Mouse (Mus musculus) small intestine, adult 2 months (tissue): Measurements from ENCODE around the gene Krt25. TPM values are rescaled to one million over a fixed set of nuclear protein-coding genes. Genes with fewer than 3 reads are reported as not detected.
A peak's percentile ranks its signal among the peaks of the same experiment; 100 is the strongest.

ENCODE experiments used
- H3K27ac ChIP-seq: fragments of 200-500 bp; 2 replicates; pipeline ENCODE4 v1.5.1; 2012; ENCODE audit warnings: low read depth, low read length, control low read depth, inconsistent platforms; ENCODE audit not compliant: insufficient read depth
- H3K27me3 ChIP-seq: fragments of 200-500 bp; 2 replicates; pipeline ENCODE4 v1.6.1; 2012; ENCODE audit warnings: mild to moderate bottlenecking, moderate library complexity, low read length, inconsistent platforms; ENCODE audit not compliant: control insufficient read depth, insufficient read depth
- H3K36me3 ChIP-seq: fragments of 200-500 bp; 2 replicates; pipeline ENCODE4 v1.6.1; 2012; ENCODE audit warnings: mild to moderate bottlenecking, low read length, control low read depth, inconsistent platforms; ENCODE audit not compliant: control insufficient read depth, insufficient read depth
- H3K4me1 ChIP-seq: fragments of 200-500 bp; 2 replicates; pipeline ENCODE4 v1.6.1; 2012; ENCODE audit warnings: low read length, inconsistent platforms, mixed read lengths; ENCODE audit not compliant: control insufficient read depth, insufficient read depth, insufficient read length
- H3K4me3 ChIP-seq: fragments of 200-500 bp; 2 replicates; pipeline ENCODE4 v1.5.1; 2012; ENCODE audit warnings: low read depth, mild to moderate bottlenecking, control low read depth, inconsistent platforms, low read length, moderate library complexity
- CTCF ChIP-seq: fragments of 200-500 bp; IDR thresholded peaks from 2 replicates; pipeline ENCODE4 v1.5.1; 2012; ENCODE audit warnings: low read depth, mild to moderate bottlenecking, control low read depth, inconsistent platforms, low read length, moderate library complexity, mixed read lengths; ENCODE audit not compliant: insufficient replicate concordance, insufficient read length; ENCODE audit errors: extremely low read depth
- POLR2A ChIP-seq: fragments of 200-500 bp; IDR thresholded peaks from 2 replicates; pipeline ENCODE4 v1.6.1; 2012; ENCODE audit warnings: low read depth, mild to moderate bottlenecking, control low read depth, inconsistent platforms, low read length, moderate library complexity
- WGBS: fragments of 180-500 bp; shearing (Covaris S2); methylation state at CpG from one replicate; pipeline ENCODE4 v1.1.7; 2018; 5-methylcytosine and 5-hydroxymethylcytosine counted together
- polyA plus RNA-seq: library from polyadenylated mRNA; depleted of rRNA; stranded (reverse); fragments of >200 nt; gene quantifications from 2 replicates; pipeline ENCODE4 v1.2.3, GENCODE M21; 2012; rRNA removed

The Krt25 gene
- not detected in 2 replicates for polyA plus RNA-seq

DNA sequence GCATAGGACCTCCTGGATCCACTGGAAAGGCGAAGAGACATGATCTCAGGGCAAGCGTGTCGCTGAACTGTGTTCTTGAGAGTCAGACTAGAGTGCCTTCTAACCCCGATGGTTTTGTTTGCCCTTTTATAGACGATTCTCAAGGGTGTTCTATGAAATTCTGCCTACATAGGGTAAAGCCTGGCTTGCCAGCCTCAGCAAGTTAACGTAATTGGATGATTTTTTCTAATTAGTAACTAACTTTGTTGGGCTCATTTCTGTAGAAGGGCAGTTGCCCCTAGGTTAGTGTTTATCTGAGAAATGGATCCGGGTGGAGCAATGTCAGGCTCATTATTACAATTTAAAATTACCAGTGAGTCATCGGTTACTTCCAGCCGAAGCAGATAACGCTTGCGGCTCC lies at the start of gene Krt25:
Krt25 (minus strand) TSS at position 101 of the 400 bp plus-strand sequence.
- Histone ChIP-seq H3K27me3 (peaks cover 2% of the 10 kb centered on the region), H3K36me3 (no peaks in the 10 kb centered on the region), H3K4me3 (no peak within 1 kb of the TSS), H3K27ac (no peak within 1 kb of the TSS), H3K4me1 (no peaks in the 10 kb centered on the region)
- no peak for TF ChIP-seq POLR2A
- no peak for TF ChIP-seq CTCF
- WGBS: 82% methylated on average over 11 of the region's 11 CpGs

DNA sequence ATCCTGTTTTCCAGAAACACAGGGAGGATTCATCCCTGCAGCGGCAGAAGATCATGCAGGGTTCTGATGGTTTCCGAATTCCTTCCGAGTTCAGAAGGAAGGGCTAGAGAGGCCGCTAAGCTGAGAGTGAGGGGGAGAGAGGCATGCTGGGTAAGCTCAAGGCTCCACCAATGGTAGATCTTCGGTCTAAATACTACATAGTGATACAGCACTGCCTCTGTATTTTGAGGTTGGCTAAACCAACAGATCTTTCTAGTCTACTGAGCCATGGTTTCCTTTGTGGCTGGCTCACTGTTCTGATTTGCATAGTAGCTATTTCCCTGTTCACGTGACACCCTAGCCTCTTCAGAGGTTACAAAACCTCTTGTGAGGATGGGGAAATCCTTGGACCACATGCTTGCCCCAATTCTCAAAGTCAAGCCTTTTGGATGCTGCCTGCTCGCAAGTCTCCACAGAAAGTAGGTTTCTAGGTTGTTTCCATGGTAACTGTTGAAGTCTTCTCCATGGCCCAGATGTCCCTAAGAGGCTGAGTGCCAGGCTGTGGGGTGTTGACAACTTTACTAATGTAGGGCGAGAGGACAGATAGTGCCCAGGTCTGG lies 47.2 kb upstream of the Krt25 start:
- H3K27ac ChIP-seq: no peak overlapping the region
- TF ChIP-seq CTCF (no peak), POLR2A (no peak)
- no peaks in the 10 kb centered on the region for H3K36me3 ChIP-seq
- H3K4me1 ChIP-seq: no peaks in the 10 kb centered on the region
- no peak overlapping the region for H3K4me3 ChIP-seq
- 81% methylated on average over 8 of the region's 8 CpGs for WGBS
- H3K27me3 ChIP-seq: peaks cover 7% of the 10 kb centered on the region

GRCm38 (mm10) chr11:99369229-99369628 lies 46.5 kb upstream of the Krt25 start:
- Histone ChIP-seq H3K4me3 (no peak overlapping the region), H3K36me3 (no peaks in the 10 kb centered on the region), H3K4me1 (no peaks in the 10 kb centered on the region), H3K27ac (no peak overlapping the region), H3K27me3 (peaks cover 7% of the 10 kb centered on the region)
- 5% methylated on average over 3 of the region's 3 CpGs for WGBS
- TF ChIP-seq POLR2A: no peak
- peak; percentile 48; the same call in 1 of the 2 replicates for TF ChIP-seq CTCF

DNA sequence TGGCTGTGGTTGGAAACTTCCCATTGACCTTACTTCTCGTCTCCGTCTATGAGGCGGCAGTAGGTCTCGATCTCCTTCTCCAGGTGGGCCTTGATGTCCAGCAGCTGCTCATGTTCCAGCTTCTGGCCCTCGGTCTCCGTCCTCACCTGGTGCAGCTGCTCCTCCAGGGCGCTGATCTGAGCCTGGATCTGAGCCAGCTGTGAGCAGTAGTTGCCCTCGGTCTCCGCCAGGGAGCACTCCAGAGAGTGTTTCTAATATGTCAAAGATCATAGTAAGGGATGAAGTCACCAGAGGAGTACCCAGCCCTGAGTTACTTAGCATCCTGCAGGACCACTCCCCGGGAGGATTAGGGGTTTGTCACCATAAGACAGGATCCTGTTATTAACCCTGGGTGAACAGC lies 44.0 kb upstream of the Krt25 start:
- WGBS: 34% methylated on average over 10 of the region's 10 CpGs
- TF ChIP-seq POLR2A (no peak), CTCF (no peak)
- peaks cover 4% of the 10 kb centered on the region for H3K27me3 ChIP-seq
- no peaks in the 10 kb centered on the region for H3K4me1 ChIP-seq
- H3K4me3 ChIP-seq: no peak overlapping the region
- no peak overlapping the region for H3K27ac ChIP-seq
- no peaks in the 10 kb centered on the region for H3K36me3 ChIP-seq

DNA sequence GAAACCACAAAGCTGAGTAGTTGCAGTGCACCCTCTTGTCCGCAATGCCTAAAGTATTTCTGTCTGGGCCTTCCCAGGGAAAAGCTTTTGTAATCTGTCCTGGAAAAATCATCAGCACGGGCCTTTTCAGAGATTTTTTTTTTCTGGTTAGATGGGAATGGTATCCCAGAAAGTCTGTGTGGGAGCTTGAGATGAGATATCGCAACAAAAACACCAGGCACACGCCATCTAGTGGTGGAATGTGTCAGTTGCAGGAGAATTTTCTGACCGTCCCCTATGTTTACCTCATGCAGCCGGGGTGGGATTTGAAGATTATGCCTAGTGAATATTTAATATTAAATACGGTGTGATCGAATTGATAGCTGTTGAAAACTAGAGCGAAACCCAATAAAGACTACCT lies 41.7 kb upstream of the Krt25 start:
- Histone ChIP-seq H3K27ac (no peak overlapping the region), H3K4me3 (no peak overlapping the region), H3K36me3 (no peaks in the 10 kb centered on the region), H3K27me3 (peaks cover 2% of the 10 kb centered on the region; the same call in 1 of the 2 replicates), H3K4me1 (no peaks in the 10 kb centered on the region)
- TF ChIP-seq CTCF: peak; percentile 30; the same call in 1 of the 2 replicates
- no peak for TF ChIP-seq POLR2A
- WGBS: 17% methylated on average over 9 of the region's 9 CpGs

DNA sequence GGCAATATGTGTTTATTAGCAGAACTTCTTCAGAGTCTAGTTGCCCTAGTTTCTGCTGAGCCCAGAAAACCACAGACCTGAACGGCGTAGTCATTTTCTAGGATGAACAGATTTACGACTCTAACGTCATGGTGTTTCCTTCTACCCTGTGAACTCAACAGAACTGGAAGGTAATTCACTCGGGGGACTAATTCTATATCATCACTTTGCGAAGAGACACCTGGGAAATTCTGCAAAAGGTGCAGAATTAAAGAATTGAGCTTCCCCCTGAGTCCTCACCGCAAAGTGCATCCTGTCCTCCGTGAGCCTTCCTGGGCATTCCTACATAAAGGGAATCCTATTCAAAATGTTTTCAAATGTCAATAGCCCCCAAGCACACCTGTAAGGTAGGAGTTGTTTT lies 38.7 kb upstream of the Krt25 start:
- H3K4me3 ChIP-seq: no peak overlapping the region
- H3K27me3 ChIP-seq: peaks cover 2% of the 10 kb centered on the region; the same call in 1 of the 2 replicates
- WGBS: 60% methylated on average over 8 of the region's 8 CpGs
- no peak for TF ChIP-seq POLR2A
- TF ChIP-seq CTCF: no peak
- no peaks in the 10 kb centered on the region for H3K36me3 ChIP-seq
- H3K4me1 ChIP-seq: no peaks in the 10 kb centered on the region
- H3K27ac ChIP-seq: no peak overlapping the region

DNA sequence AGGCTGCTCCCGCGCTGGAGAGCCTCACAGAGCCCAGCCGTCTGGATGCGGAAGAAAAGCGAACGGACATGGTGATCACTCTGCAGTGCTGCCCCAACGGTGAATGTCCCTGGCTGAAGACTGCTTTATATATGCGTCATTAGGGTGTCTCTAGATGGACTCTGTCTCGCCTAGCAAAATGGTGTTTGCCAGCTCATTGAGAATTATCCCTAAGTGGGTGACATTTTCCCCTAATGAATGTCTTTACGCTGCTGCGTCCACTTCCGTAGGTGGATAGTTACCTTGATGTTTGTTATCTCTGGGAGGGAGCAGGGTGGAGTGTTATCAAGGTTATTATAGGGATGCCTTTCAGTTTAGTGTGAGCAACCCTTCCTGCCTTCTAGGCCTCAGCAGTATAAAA lies 28.3 kb upstream of the Krt25 start, which contains the start of gene Krt27:
Krt27 (minus strand) TSS at position 101 of the 400 bp plus-strand sequence.
- Histone ChIP-seq H3K27ac (no peak within 1 kb of the TSS), H3K36me3 (no peaks in the 10 kb centered on the region), H3K27me3 (peaks cover 2% of the 10 kb centered on the region; the same call in 1 of the 2 replicates), H3K4me3 (no peak within 1 kb of the TSS), H3K4me1 (0 out of 2 replicates have a peak, but pooled peaks cover 1% of the 10 kb centered on the region)
- no peak for TF ChIP-seq POLR2A
- TF ChIP-seq CTCF: no peak
- 64% methylated on average over 12 of the region's 12 CpGs for WGBS
